Mouse (Mus musculus) frontal cortex, adult (tissue): ENCODE measurements around the gene Rps6ka2.
"Not testable (repeated sequence)": the region's sequence is repeated elsewhere in the genome, so short reads cannot be mapped to it uniquely, and the experiment has no call there.

Source experiments
- ATAC-seq: cut with Nextera tagmentation; 2 replicates; pipeline ENCODE4 v1.9.2; 2017; ENCODE audit warnings: mild to moderate bottlenecking, moderate library complexity, mixed read lengths; ENCODE audit not compliant: low TSS enrichment

The Rps6ka2 gene

GRCm38 (mm10) chr17:7170304-7171295 is 685 bp downstream of the Rps6ka2 start:
- peak; percentile 32 for ATAC-seq

- ATAC-seq: no peak
Observed at GRCm38 (mm10) chr17:7173331-7174028, 3.6 kb downstream of the Rps6ka2 start.

- no peak for ATAC-seq
Observed at GRCm38 (mm10) chr17:7175293-7175692, 5.4 kb downstream of the Rps6ka2 start.

GRCm38 (mm10) chr17:7176394-7176793 is 6.5 kb downstream of the Rps6ka2 start:
- no peak for ATAC-seq

- ATAC-seq: no peak
Observed at GRCm38 (mm10) chr17:7178196-7178595, 8.3 kb downstream of the Rps6ka2 start.

- ATAC-seq: peak; percentile 55
Observed at GRCm38 (mm10) chr17:7182187-7182586, 12.3 kb downstream of the Rps6ka2 start.

- not testable (repeated sequence) for ATAC-seq
Observed at GRCm38 (mm10) chr17:7187037-7187436, 17.1 kb downstream of the Rps6ka2 start.

- ATAC-seq: peak; percentile 41
Observed at GRCm38 (mm10) chr17:7189425-7189824, 19.5 kb downstream of the Rps6ka2 start.

GRCm38 (mm10) chr17:7189975-7190374 is 20.1 kb downstream of the Rps6ka2 start:
- peak; percentile 51 for ATAC-seq

GRCm38 (mm10) chr17:7194140-7194840 is 24.4 kb downstream of the Rps6ka2 start:
- peak; percentile 71 for ATAC-seq

GRCm38 (mm10) chr17:7197121-7197925 is 27.4 kb downstream of the Rps6ka2 start:
- ATAC-seq: peak; percentile 42

- ATAC-seq: no peak
Observed at GRCm38 (mm10) chr17:7204771-7205406, 35.0 kb downstream of the Rps6ka2 start.

GRCm38 (mm10) chr17:7206434-7207145 is 36.7 kb downstream of the Rps6ka2 start:
- no peak for ATAC-seq

- no peak for ATAC-seq
Observed at GRCm38 (mm10) chr17:7210648-7211047, 40.7 kb downstream of the Rps6ka2 start.

GRCm38 (mm10) chr17:7211893-7212292 is 42.0 kb downstream of the Rps6ka2 start:
- ATAC-seq: no peak

- ATAC-seq: no peak
Observed at GRCm38 (mm10) chr17:7213214-7213613, 43.3 kb downstream of the Rps6ka2 start.

GRCm38 (mm10) chr17:7214061-7214460 is 44.1 kb downstream of the Rps6ka2 start:
- peak; percentile 72 for ATAC-seq

- no peak for ATAC-seq
Observed at GRCm38 (mm10) chr17:7217791-7218329, 47.9 kb downstream of the Rps6ka2 start.

- ATAC-seq: peak; percentile 24
Observed at GRCm38 (mm10) chr17:7218396-7218795, 48.5 kb downstream of the Rps6ka2 start.
